Mouse (Mus musculus): ENCODE results near the gene Psph. TPM values are rescaled to one million over a fixed set of nuclear protein-coding genes. Genes with fewer than 3 reads are reported as not detected.

The Psph gene
- polyA plus RNA-seq, 1 experiment: 16.6 TPM

- TF ChIP-seq POLR2A (IDR thresholded peaks at IDR 0.05; ENCODE audit: borderline replicate concordance, extremely low read depth, insufficient read depth, insufficient read length, poor library complexity, severe bottlenecking): no peak
- no peak for TF ChIP-seq CTCF (IDR thresholded peaks at IDR 0.05; ENCODE audit: borderline replicate concordance, extremely low read depth, insufficient read depth, insufficient read length)
- DNase-seq (ENCODE audit: low read depth): no peak
These were observed 60.5 kb downstream of the Psph start for GRCm38 (mm10) chr5:129726784-129727183.

- peak; percentile 31 for DNase-seq (ENCODE audit: low read depth)
- TF ChIP-seq POLR2A (IDR thresholded peaks at IDR 0.05; ENCODE audit: borderline replicate concordance, extremely low read depth, insufficient read depth, insufficient read length, poor library complexity, severe bottlenecking) (no peak), CTCF (IDR thresholded peaks at IDR 0.05; ENCODE audit: borderline replicate concordance, extremely low read depth, insufficient read depth, insufficient read length) (no peak)
These were observed 61.4 kb downstream of the Psph start for GRCm38 (mm10) chr5:129725774-129726392.

GRCm38 (mm10) chr5:129724834-129725773, 62.1 kb downstream of the Psph start, which contains the start of gene Nipsnap2:
Nipsnap2 (plus strand) TSS chr5:129725063.
- DNase-seq (ENCODE audit: low read depth): peak; percentile 94
- TF ChIP-seq CTCF (IDR thresholded peaks at IDR 0.05; ENCODE audit: borderline replicate concordance, extremely low read depth, insufficient read depth, insufficient read length) (peak; percentile 100), POLR2A (IDR thresholded peaks at IDR 0.05; ENCODE audit: borderline replicate concordance, extremely low read depth, insufficient read depth, insufficient read length, poor library complexity, severe bottlenecking) (peak; percentile 95)

GRCm38 (mm10) chr5:129724268-129724667, 63.0 kb downstream of the Psph start:
- TF ChIP-seq CTCF (IDR thresholded peaks at IDR 0.05; ENCODE audit: borderline replicate concordance, extremely low read depth, insufficient read depth, insufficient read length): no peak
- no peak for TF ChIP-seq POLR2A (IDR thresholded peaks at IDR 0.05; ENCODE audit: borderline replicate concordance, extremely low read depth, insufficient read depth, insufficient read length, poor library complexity, severe bottlenecking)
- DNase-seq (ENCODE audit: low read depth): no peak

- TF ChIP-seq POLR2A (IDR thresholded peaks at IDR 0.05; ENCODE audit: borderline replicate concordance, extremely low read depth, insufficient read depth, insufficient read length, poor library complexity, severe bottlenecking) (no peak), CTCF (IDR thresholded peaks at IDR 0.05; ENCODE audit: borderline replicate concordance, extremely low read depth, insufficient read depth, insufficient read length) (no peak)
- DNase-seq (ENCODE audit: low read depth): no peak
These were observed 67.1 kb downstream of the Psph start for GRCm38 (mm10) chr5:129720176-129720575.

- TF ChIP-seq CTCF (IDR thresholded peaks at IDR 0.05; ENCODE audit: borderline replicate concordance, extremely low read depth, insufficient read depth, insufficient read length) (no peak), POLR2A (IDR thresholded peaks at IDR 0.05; ENCODE audit: borderline replicate concordance, extremely low read depth, insufficient read depth, insufficient read length, poor library complexity, severe bottlenecking) (no peak)
- DNase-seq (ENCODE audit: low read depth): no peak
These were observed 70.2 kb downstream of the Psph start for GRCm38 (mm10) chr5:129717016-129717415.

Other genes with a start within 250 kb of the Psph start
- gene Mmp17, start 203.3 kb downstream of the Psph start, polyA plus RNA-seq (2012; rRNA removed): 14.7 and 21.1 TPM in 2 replicates
- gene Zfp11, start 117.3 kb downstream of the Psph start, polyA plus RNA-seq (2012; rRNA removed): 6.9 and 7.5 TPM in 2 replicates
- gene Sept14, start 78.9 kb downstream of the Psph start, polyA plus RNA-seq (2012; rRNA removed): not detected in 2 replicates
- 116 and 127 TPM in 2 replicates for gene Mrps17, start 72.0 kb downstream of the Psph start, polyA plus RNA-seq (2012; rRNA removed)
- 66.5 and 68.8 TPM in 2 replicates for gene Nipsnap2, start 62.4 kb downstream of the Psph start, polyA plus RNA-seq (2012; rRNA removed)
- gene Sumf2, start 59.5 kb upstream of the Psph start, polyA plus RNA-seq (2012; rRNA removed): 26.6 and 26.9 TPM in 2 replicates
- gene Chchd2, start 100.0 kb upstream of the Psph start, polyA plus RNA-seq (2012; rRNA removed): 761 and 1,401 TPM in 2 replicates
- 13.9 and 14.8 TPM in 2 replicates for gene Zbed5, start 108.3 kb upstream of the Psph start, polyA plus RNA-seq (2012; rRNA removed)
- gene Phkg1, start 111.1 kb upstream of the Psph start, polyA plus RNA-seq (2012; rRNA removed): 0.14 and 0.24 TPM in 2 replicates
- gene Nupr1l, start 121.1 kb upstream of the Psph start, polyA plus RNA-seq (2012; rRNA removed): 4.5 and 9.0 TPM in 2 replicates
- 40.5 and 51.2 TPM in 2 replicates for gene Vkorc1l1, start 154.5 kb upstream of the Psph start, polyA plus RNA-seq (2012; rRNA removed)
- gene Gusb, start 215.6 kb upstream of the Psph start, polyA plus RNA-seq (2012; rRNA removed): 16.3 and 22.5 TPM in 2 replicates
- 27.9 and 30.7 TPM in 2 replicates for gene Asl, start 241.8 kb upstream of the Psph start, polyA plus RNA-seq (2012; rRNA removed)
- gene Crcp, start 241.8 kb upstream of the Psph start, polyA plus RNA-seq (2012; rRNA removed): 37.6 and 51.0 TPM in 2 replicates